Mouse (Mus musculus) heart, postnatal 0 days (tissue): Measurements from ENCODE around the gene Ooep. TPM values are rescaled to one million over a fixed set of nuclear protein-coding genes. Genes with fewer than 3 reads are reported as not detected.
A peak's percentile ranks its signal among the peaks of the same experiment; 100 is the strongest.

Experiments used
- ATAC-seq: fragments of 200-750 bp; cut with Nextera tagmentation; 2 replicates; pipeline ENCODE4 v1.8.0; 2017; ENCODE audit warnings: low read depth, moderate number of reproducible peaks, moderate library complexity; ENCODE audit not compliant: insufficient read depth
- DNase-seq: peaks from one replicate; pipeline ENCODE4 v3.0.0-alpha.2; 2016; ENCODE audit warnings: low spot score
- H3K27ac ChIP-seq: fragments of 300-500 bp; sonication (generic); 2 replicates; pipeline ENCODE4 v1.5.1; 2014; ENCODE audit warnings: low read depth, mild to moderate bottlenecking
- H3K27me3 ChIP-seq: fragments of 300-500 bp; sonication (generic); 2 replicates; pipeline ENCODE4 v1.6.1; 2014; ENCODE audit warnings: low read length, mixed read lengths; ENCODE audit not compliant: control insufficient read depth, insufficient read depth
- H3K36me3 ChIP-seq: fragments of 300-500 bp; sonication (generic); replicated peaks from 2 replicates; pipeline ENCODE4 v1.6.1; 2014; ENCODE audit warnings: low read length, mixed read lengths; ENCODE audit not compliant: control insufficient read depth, insufficient read depth
- H3K4me1 ChIP-seq: fragments of 300-500 bp; sonication (generic); 2 replicates; pipeline ENCODE4 v1.6.1; 2014; ENCODE audit warnings: antibody characterized with exemption; ENCODE audit not compliant: control insufficient read depth, insufficient read depth
- H3K4me2 ChIP-seq: fragments of 300-500 bp; sonication (generic); 2 replicates; pipeline ENCODE4 v1.6.1; 2014; ENCODE audit warnings: low read depth, mild to moderate bottlenecking, low read length, moderate library complexity
- H3K4me3 ChIP-seq: fragments of 300-500 bp; sonication (generic); 2 replicates; pipeline ENCODE4 v1.5.1; 2014; ENCODE audit warnings: low read depth, low read length
- H3K9ac ChIP-seq: fragments of 300-500 bp; sonication (generic); replicated peaks from 2 replicates; pipeline ENCODE4 v1.6.1; 2014; ENCODE audit warnings: low read depth, low read length, mixed read lengths
- H3K9me3 ChIP-seq: fragments of 300-500 bp; sonication (generic); replicated peaks from 2 replicates; pipeline ENCODE4 v1.6.1; 2016; ENCODE audit warnings: low read length; ENCODE audit not compliant: control insufficient read depth
- CTCF ChIP-seq: IDR thresholded peaks from 2 replicates; pipeline ENCODE4 v1.5.1; 2016; ENCODE audit warnings: antibody characterized with exemption, control low read depth, low read depth
- EP300 ChIP-seq: IDR thresholded peaks from 2 replicates; pipeline ENCODE4 v1.6.1; 2016; ENCODE audit warnings: antibody characterized with exemption, low read depth
- WGBS: fragments of 180-500 bp; shearing (Covaris S2); extraction: QIAGEN DNeasy Blood & Tissue Kit; methylation state at CpG from one replicate; pipeline ENCODE4 v1.1.7; 2014; 5-methylcytosine and 5-hydroxymethylcytosine counted together
- polyA plus RNA-seq: library from polyadenylated mRNA; unstranded; fragments of >200 nt; fragmentation: Nextera tagmentation; extraction: Ambion mirVana; gene quantifications from 2 replicates; pipeline ENCODE4 v1.2.1, GENCODE M21; 2015
- total RNA-seq: library from RNA; depleted of rRNA; stranded (reverse); fragments of >200 nt; gene quantifications from 2 replicates; pipeline ENCODE4 v1.2.3, GENCODE M21; 2014; ENCODE audit warnings: low replicate concordance; rRNA removed

Gene Ooep
- total RNA-seq (0.11 TPM in 1 of 2 replicates, not detected in the other), polyA plus RNA-seq (0.08 and 0.23 TPM in 2 replicates)

- H3K36me3 ChIP-seq, result no peaks in the 10 kb centered on the region
- WGBS, result 8% methylated on average over 15 of the region's 23 CpGs
- ATAC-seq (peak; percentile 83), DNase-seq (peak; percentile 51)
- 0 out of 2 replicates have a peak, but pooled peaks cover 3% of the 10 kb centered on the region for H3K4me1 ChIP-seq
- no peak within 1 kb of the TSS for H3K27ac ChIP-seq
- peak within 1 kb of the TSS; percentile 61 for H3K4me2 ChIP-seq
- H3K27me3 ChIP-seq, result no peaks in the 10 kb centered on the region
- TF ChIP-seq CTCF (0 out of 2 replicates have a peak, but pooled peaks have one; percentile 6), EP300 (no peak)
- 0 out of 2 replicates have a peak within 1 kb of the TSS, but pooled peaks have one; percentile 7 for H3K9ac ChIP-seq
- H3K4me3 ChIP-seq, result peak within 1 kb of the TSS; percentile 34
- no peaks in the 10 kb centered on the region for H3K9me3 ChIP-seq
Observed at GRCm38 (mm10) chr9:78378113-78378785, at the start of gene Ooep. Gene Ooep (minus strand): TSS chr9:78378725.

- TF ChIP-seq EP300 (no peak), CTCF (no peak)
- Histone ChIP-seq H3K9ac (no peak overlapping the region), H3K27ac (no peak overlapping the region), H3K9me3 (no peaks in the 10 kb centered on the region), H3K4me1 (no peaks in the 10 kb centered on the region), H3K36me3 (no peaks in the 10 kb centered on the region), H3K27me3 (no peaks in the 10 kb centered on the region), H3K4me3 (no peak overlapping the region), H3K4me2 (no peak overlapping the region)
- ATAC-seq, result no peak
- 55% methylated on average over 6 of the region's 6 CpGs for WGBS
- DNase-seq, result no peak
Observed at GRCm38 (mm10) chr9:78428185-78428584, 49.7 kb upstream of the Ooep start.

- peak overlapping the region; percentile 65 for H3K4me2 ChIP-seq
- DNase-seq (no peak), ATAC-seq (peak; percentile 17; the same call in 1 of the 2 replicates)
- peak overlapping the region; percentile 32 for H3K4me3 ChIP-seq
- H3K27me3 ChIP-seq, result no peaks in the 10 kb centered on the region
- no peak for TF ChIP-seq EP300
- no peak for TF ChIP-seq CTCF
- no peak overlapping the region for H3K9ac ChIP-seq
- H3K36me3 ChIP-seq, result no peaks in the 10 kb centered on the region
- H3K4me1 ChIP-seq, result no peaks in the 10 kb centered on the region
- no peak overlapping the region for H3K27ac ChIP-seq
- 20% methylated on average over 26 of the region's 27 CpGs for WGBS
- H3K9me3 ChIP-seq, result no peaks in the 10 kb centered on the region
Observed at GRCm38 (mm10) chr9:78427362-78427781, 48.8 kb upstream of the Ooep start.

GRCm38 (mm10) chr9:78401596-78401995, 23.1 kb upstream of the Ooep start:
- DNase-seq, result no peak
- WGBS, result 90% methylated on average over 7 of the region's 7 CpGs
- Histone ChIP-seq H3K27me3 (peaks cover 8% of the 10 kb centered on the region), H3K36me3 (no peaks in the 10 kb centered on the region), H3K9me3 (no peaks in the 10 kb centered on the region), H3K4me2 (no peak overlapping the region), H3K27ac (no peak overlapping the region), H3K4me1 (no peaks in the 10 kb centered on the region), H3K4me3 (no peak overlapping the region), H3K9ac (no peak overlapping the region)
- ATAC-seq, result no peak
- TF ChIP-seq CTCF (no peak), EP300 (no peak)

GRCm38 (mm10) chr9:78400570-78400969, 22.0 kb upstream of the Ooep start:
- Histone ChIP-seq H3K9me3 (no peaks in the 10 kb centered on the region), H3K36me3 (no peaks in the 10 kb centered on the region), H3K4me1 (0 out of 2 replicates have a peak, but pooled peaks cover 3% of the 10 kb centered on the region), H3K4me2 (no peak overlapping the region), H3K27ac (no peak overlapping the region), H3K9ac (no peak overlapping the region), H3K4me3 (no peak overlapping the region), H3K27me3 (peaks cover 18% of the 10 kb centered on the region)
- WGBS, result 74% methylated on average over 5 of the region's 5 CpGs
- TF ChIP-seq CTCF, result no peak
- TF ChIP-seq EP300, result no peak
- ATAC-seq (no peak), DNase-seq (no peak)
